Mouse (Mus musculus) CH12.LX (cell line): Measurements from ENCODE around the gene Sfxn2. TPM values are rescaled to one million over a fixed set of nuclear protein-coding genes. Genes with fewer than 3 reads are reported as not detected.

ENCODE experiments used
- DNase-seq: peaks from one replicate; pipeline ENCODE4 v3.0.0-alpha.2; 2013; ENCODE audit errors: extremely low read depth
- H3K27ac ChIP-seq: 2 replicates; pipeline ENCODE4 v1.5.1; 2012; ENCODE audit warnings: low read depth, mild to moderate bottlenecking, control low read depth, moderate library complexity; ENCODE audit not compliant: insufficient read depth
- H3K27me3 ChIP-seq: replicated peaks from 2 replicates; pipeline ENCODE3; 2012; ENCODE audit warnings: inconsistent platforms
- H3K36me3 ChIP-seq, 2 experiments: replicated peaks in 1 of 2; 2 replicates each; pipeline versions ENCODE3 to v1.6.1; 2012; ENCODE audit warnings: inconsistent platforms in 1 of 2, low read length in 1 of 2, mild to moderate bottlenecking in 1 of 2, mixed read lengths in 1 of 2, moderate library complexity in 1 of 2; ENCODE audit not compliant: control insufficient read depth in 1 of 2, insufficient read depth in 1 of 2
- H3K4me1 ChIP-seq, 2 experiments: 2 replicates each; pipeline ENCODE4 v1.6.1; 2012; ENCODE audit warnings: inconsistent platforms in 1 of 2, moderate library complexity in 1 of 2; ENCODE audit not compliant: insufficient read depth in 2 of 2, control insufficient read depth in 1 of 2
- H3K4me2 ChIP-seq: 2 replicates; pipeline ENCODE4 v1.6.1; 2012; ENCODE audit warnings: low read depth, mild to moderate bottlenecking, control low read depth; ENCODE audit not compliant: poor library complexity, insufficient read depth, severe bottlenecking
- H3K4me3 ChIP-seq, 3 experiments: fragments of 150-350 bp in 1 of 3; sonication (generic) in 1 of 3; replicated peaks in 1 of 3; 2 replicates each; pipeline versions ENCODE3 to v1.5.1; 2011 to 2012; ENCODE audit warnings: low read depth in 2 of 3, low read length in 2 of 3, mild to moderate bottlenecking in 2 of 3, moderate library complexity in 2 of 3, control low read depth in 1 of 3, improper control_type of control experiment in 1 of 3, inconsistent platforms in 1 of 3, mixed read lengths in 1 of 3; ENCODE audit not compliant: poor library complexity in 1 of 3
- H3K79me2 ChIP-seq: replicated peaks from 2 replicates; pipeline ENCODE4 v1.6.1; 2012; ENCODE audit warnings: mild to moderate bottlenecking, moderate library complexity; ENCODE audit not compliant: control insufficient read depth, poor library complexity, insufficient read depth, severe bottlenecking; ENCODE audit errors: extremely low read depth
- H3K9ac ChIP-seq: 2 replicates; pipeline ENCODE4 v1.6.1; 2012; ENCODE audit warnings: low read depth, mild to moderate bottlenecking, control low read depth, moderate library complexity; ENCODE audit not compliant: insufficient read depth
- H3K9me3 ChIP-seq: replicated peaks from 2 replicates; pipeline ENCODE3; 2012; ENCODE audit warnings: low read length, inconsistent platforms, mixed read lengths
- BHLHE40 ChIP-seq: IDR thresholded peaks from 2 replicates; pipeline ENCODE4 v1.6.1; 2011; ENCODE audit warnings: mild to moderate bottlenecking, low read depth, low read length, improper control_type of control experiment
- CHD2 ChIP-seq: IDR thresholded peaks from 2 replicates; pipeline ENCODE4 v1.6.1; 2011; ENCODE audit warnings: low read length, improper control_type of control experiment
- ELF1 ChIP-seq: IDR thresholded peaks from 2 replicates; pipeline ENCODE4 v1.6.1; 2014; ENCODE audit warnings: low read depth, mild to moderate bottlenecking, inconsistent platforms, low read length, improper control_type of control experiment
- EP300 ChIP-seq: IDR thresholded peaks from 2 replicates; pipeline ENCODE4 v1.6.1; 2011; ENCODE audit warnings: low read length, improper control_type of control experiment
- HCFC1 ChIP-seq: IDR thresholded peaks from 2 replicates; pipeline ENCODE4 v1.6.1; 2012; ENCODE audit warnings: low read depth, mild to moderate bottlenecking, inconsistent platforms, low read length, improper control_type of control experiment
- JUN ChIP-seq: IDR thresholded peaks from 2 replicates; pipeline ENCODE4 v1.6.1; 2011; ENCODE audit warnings: low read depth, mild to moderate bottlenecking, low read length, improper control_type of control experiment, moderate library complexity; ENCODE audit not compliant: insufficient read depth
- MAX ChIP-seq: IDR thresholded peaks from 2 replicates; pipeline ENCODE4 v1.6.1; 2011; ENCODE audit warnings: low read length, improper control_type of control experiment
- MEF2A ChIP-seq: IDR thresholded peaks from 2 replicates; pipeline ENCODE4 v1.6.1; 2014; ENCODE audit warnings: low read depth, mild to moderate bottlenecking, inconsistent platforms, low read length, improper control_type of control experiment, borderline replicate concordance
- MXI1 ChIP-seq: IDR thresholded peaks from 2 replicates; pipeline ENCODE4 v1.6.1; 2011; ENCODE audit warnings: mild to moderate bottlenecking, low read depth, low read length, improper control_type of control experiment
- MYC ChIP-seq: IDR thresholded peaks from 2 replicates; pipeline ENCODE4 v1.6.1; 2011; ENCODE audit warnings: low read depth, mild to moderate bottlenecking, improper control_type of control experiment, low read length
- NRF1 ChIP-seq: IDR thresholded peaks from 2 replicates; pipeline ENCODE4 v1.6.1; 2014; ENCODE audit warnings: low read depth, mild to moderate bottlenecking, inconsistent platforms, low read length, improper control_type of control experiment, moderate library complexity
- PAX5 ChIP-seq: IDR thresholded peaks from 2 replicates; pipeline ENCODE4 v1.6.1; 2012; ENCODE audit warnings: low read length, inconsistent platforms, mixed read lengths
- POLR2A ChIP-seq: IDR thresholded peaks from 2 replicates; pipeline ENCODE4 v1.6.1; 2011; ENCODE audit warnings: low read depth, mild to moderate bottlenecking, improper control_type of control experiment, low read length
- POLR2AphosphoS2 ChIP-seq: IDR thresholded peaks from 2 replicates; pipeline ENCODE4 v1.6.1; 2011; ENCODE audit warnings: low read depth, low read length, improper control_type of control experiment
- RAD21 ChIP-seq: IDR thresholded peaks from 2 replicates; pipeline ENCODE4 v1.6.1; 2011; ENCODE audit warnings: low read depth, mild to moderate bottlenecking, low read length, improper control_type of control experiment, moderate library complexity
- RCOR1 ChIP-seq: conservative IDR thresholded peaks from 2 replicates; pipeline ENCODE4 v1.6.1; 2012; ENCODE audit warnings: low read depth, mild to moderate bottlenecking, inconsistent platforms, low read length, improper control_type of control experiment
- SMC3 ChIP-seq: IDR thresholded peaks from 2 replicates; pipeline ENCODE4 v1.6.1; 2011; ENCODE audit warnings: low read depth, low read length, improper control_type of control experiment
- TCF12 ChIP-seq: IDR thresholded peaks from 2 replicates; pipeline ENCODE4 v1.6.1; 2014; ENCODE audit warnings: low read depth, mild to moderate bottlenecking, inconsistent platforms, low read length, improper control_type of control experiment
- UBTF ChIP-seq: IDR thresholded peaks from 2 replicates; pipeline ENCODE4 v1.6.1; 2012; ENCODE audit warnings: low read depth, mild to moderate bottlenecking, inconsistent platforms, low read length, improper control_type of control experiment, moderate library complexity
- USF1 ChIP-seq: IDR thresholded peaks from 2 replicates; pipeline ENCODE4 v1.6.1; 2014; ENCODE audit warnings: low read depth, mild to moderate bottlenecking, inconsistent platforms, low read length, improper control_type of control experiment
- ZKSCAN1 ChIP-seq: IDR thresholded peaks from 2 replicates; pipeline ENCODE4 v1.6.1; 2012; ENCODE audit warnings: low read depth, inconsistent platforms, low read length, improper control_type of control experiment, borderline replicate concordance
- dilution Hi-C: fragments of 300-500 bp; cut with MboI; formaldehyde crosslinking; loops from 2 replicates; pipeline ENCODE4 v1.14.3; 2020; ENCODE audit warnings: low sequenced_read_pairs; ENCODE audit not compliant: extremely low pct_unique_long_range_greater_than_20kb, extremely low pct_ligation_motif_present
- in situ Hi-C: fragments of 300-500 bp; cut with MboI; formaldehyde crosslinking; loops from 3 replicates; pipeline ENCODE4 v1.14.3; 2019; ENCODE audit warnings: low sequenced_read_pairs, low pct_ligation_motif_present, low pct_unique_long_range_greater_than_20kb, mixed read lengths
- polyA plus RNA-seq: library from polyadenylated mRNA; unstranded; fragments of >175 nt; gene quantifications from 2 replicates; pipeline ENCODE4 v1.2.1, GENCODE M21; 2012; ENCODE audit warnings: low read depth; ENCODE audit not compliant: insufficient read length
- total RNA-seq, 2 experiments: library from RNA; depleted of rRNA; stranded (reverse); fragments of 300-350 nt in 1 of 2; fragments of >200 nt in 1 of 2; gene quantifications; 2 replicates each; pipeline ENCODE4 v1.2.3; 2012 to 2014

The Sfxn2 gene
- total and polyA plus RNA-seq, 3 experiments = 5.9 to 11.1 (median 8.5) TPM

DNA sequence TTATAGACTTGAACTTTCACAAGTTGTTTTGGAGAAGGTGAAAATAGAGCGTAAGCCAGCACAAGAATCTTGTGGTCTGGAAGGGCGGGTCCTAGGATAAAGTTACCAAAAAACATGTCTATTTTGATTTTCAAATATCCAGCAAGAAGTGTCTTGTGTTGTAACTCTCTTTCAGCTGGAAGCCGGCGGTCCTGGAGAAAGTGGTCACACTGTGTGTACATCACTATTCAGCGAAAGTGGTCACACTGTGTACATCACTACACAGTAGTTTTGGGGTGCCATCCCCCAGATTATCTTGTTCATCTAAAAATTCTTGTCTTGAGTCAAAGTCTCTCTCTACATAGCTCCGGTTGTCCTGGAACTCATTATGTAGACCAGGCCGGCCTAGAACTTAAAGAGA is 35.0 kb downstream of the Sfxn2 start:
- dilution Hi-C loops = no loop called here
- H3K4me3 ChIP-seq = no peak overlapping the region
- no peak for DNase-seq
- H3K27ac ChIP-seq = no peak overlapping the region
- H3K27me3 ChIP-seq = no peaks in the 10 kb centered on the region
- no peak overlapping the region for H3K9ac ChIP-seq
- H3K4me2 ChIP-seq = no peak overlapping the region
- peaks cover 25 to 81% of the 10 kb centered on the region in 2 experiments for H3K36me3 ChIP-seq
- peaks cover 24% of the 10 kb centered on the region for H3K79me2 ChIP-seq
- peaks cover 27 to 49% of the 10 kb centered on the region in 2 experiments for H3K4me1 ChIP-seq
- in situ Hi-C loops = no loop called here
- TF ChIP-seq ZKSCAN1 (peak; percentile 54; the same call in 1 of the 2 replicates), CHD2 (no peak)
- no peaks in the 10 kb centered on the region for H3K9me3 ChIP-seq

- dilution Hi-C loops (no loop called here), in situ Hi-C loops (no loop called here)
- Histone ChIP-seq H3K36me3 (peaks cover 25 to 94% of the 10 kb centered on the region in 2 experiments), H3K4me2 (no peak overlapping the region), H3K27me3 (no peaks in the 10 kb centered on the region), H3K79me2 (no peaks in the 10 kb centered on the region; the same call in none of the 2 replicates), H3K4me3 (no peak overlapping the region), H3K27ac (no peak overlapping the region), H3K4me1 (peaks cover 0 to 13% of the 10 kb centered on the region in 2 experiments; a peak in 1 of 4 replicates), H3K9me3 (no peaks in the 10 kb centered on the region), H3K9ac (no peak overlapping the region)
- TF ChIP-seq MEF2A (no peak), PAX5 (no peak), POLR2A (no peak), MYC (no peak)
- no peak for DNase-seq
These were observed 43.2 kb downstream of the Sfxn2 start for GRCm38 (mm10) chr19:46616378-46616777.

DNA sequence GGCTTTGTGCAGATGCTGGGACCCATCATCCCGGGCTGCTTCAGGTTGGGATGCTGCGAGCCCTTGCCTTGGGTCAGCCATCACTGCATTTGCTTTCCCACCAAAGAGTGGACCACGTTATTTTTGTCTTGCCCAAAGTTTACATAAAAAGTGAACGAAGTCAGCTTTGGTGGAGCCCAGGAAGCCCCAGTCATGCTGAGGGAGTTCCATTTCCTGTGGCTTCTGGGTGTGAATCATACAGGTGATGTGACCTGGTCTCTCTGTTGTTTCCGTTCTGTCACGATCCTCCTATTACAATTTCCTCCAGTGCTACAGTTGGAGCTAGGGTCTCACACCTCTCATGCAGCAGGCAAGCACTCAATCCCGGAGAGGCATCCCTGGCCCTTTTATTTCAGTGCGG is 44.2 kb downstream of the Sfxn2 start:
- Histone ChIP-seq H3K4me1 (peaks cover 0 to 13% of the 10 kb centered on the region in 2 experiments; a peak in 1 of 4 replicates), H3K9ac (no peak overlapping the region), H3K9me3 (no peaks in the 10 kb centered on the region), H3K27ac (no peak overlapping the region), H3K36me3 (peaks cover 25 to 97% of the 10 kb centered on the region in 2 experiments), H3K4me3 (no peak overlapping the region), H3K79me2 (no peaks in the 10 kb centered on the region; the same call in none of the 2 replicates), H3K4me2 (no peak overlapping the region), H3K27me3 (no peaks in the 10 kb centered on the region)
- dilution Hi-C loops (no loop called here), in situ Hi-C loops (no loop called here)
- TF ChIP-seq POLR2AphosphoS2 (no peak), ELF1 (no peak), PAX5 (no peak), USF1 (no peak), UBTF (no peak), MAX (no peak), NRF1 (no peak), RCOR1 (no peak), RAD21 (no peak), POLR2A (no peak), SMC3 (no peak), JUN (no peak), TCF12 (no peak), BHLHE40 (no peak), MEF2A (no peak), MXI1 (no peak), EP300 (no peak), HCFC1 (no peak)
- DNase-seq = no peak
